Mouse (Mus musculus) midbrain, embryonic 14.5 days (tissue): ENCODE results near the gene Cit. TPM values are rescaled to one million over a fixed set of nuclear protein-coding genes. Genes with fewer than 3 reads are reported as not detected.
A peak's percentile ranks its signal among the peaks of the same experiment; 100 is the strongest.

Experiments
- ATAC-seq: fragments of 200-750 bp; cut with Nextera tagmentation; 2 replicates; pipeline ENCODE4 v1.8.0; 2017; ENCODE audit warnings: moderate number of reproducible peaks, moderate library complexity; ENCODE audit not compliant: low FRiP score, low TSS enrichment
- DNase-seq: peaks from one replicate; pipeline ENCODE4 v3.0.0-alpha.2; 2015
- H3K27ac ChIP-seq: fragments of 300-500 bp; sonication (generic); replicated peaks from 2 replicates; pipeline ENCODE4 v1.5.1; 2014; ENCODE audit warnings: mild to moderate bottlenecking, low read depth, low read length, moderate library complexity
- H3K27me3 ChIP-seq: fragments of 300-500 bp; sonication (generic); 2 replicates; pipeline ENCODE4 v1.6.1; 2014; ENCODE audit warnings: low read length, control low read depth, mixed read lengths; ENCODE audit not compliant: control insufficient read depth, insufficient read depth
- H3K36me3 ChIP-seq: fragments of 300-500 bp; sonication (generic); 2 replicates; pipeline ENCODE4 v1.6.1; 2014; ENCODE audit warnings: low read length, control low read depth; ENCODE audit not compliant: control insufficient read depth, insufficient read depth
- H3K4me1 ChIP-seq: fragments of 300-500 bp; sonication (generic); 2 replicates; pipeline ENCODE4 v1.6.1; 2014; ENCODE audit warnings: mild to moderate bottlenecking, antibody characterized with exemption, low read length, control low read depth; ENCODE audit not compliant: control insufficient read depth, insufficient read depth
- H3K4me2 ChIP-seq: fragments of 300-500 bp; sonication (generic); 2 replicates; pipeline ENCODE4 v1.6.1; 2014; ENCODE audit warnings: mild to moderate bottlenecking, low read length, moderate library complexity
- H3K4me3 ChIP-seq: fragments of 300-500 bp; sonication (generic); replicated peaks from 2 replicates; pipeline ENCODE4 v1.5.1; 2014; ENCODE audit warnings: low read depth, low read length
- H3K9ac ChIP-seq: fragments of 300-500 bp; sonication (generic); replicated peaks from 2 replicates; pipeline ENCODE4 v1.6.1; 2014; ENCODE audit warnings: mild to moderate bottlenecking, low read length, moderate library complexity
- H3K9me3 ChIP-seq: fragments of 300-500 bp; sonication (generic); 2 replicates; pipeline ENCODE4 v1.6.1; 2016; ENCODE audit warnings: low read length, control low read depth, mixed read lengths; ENCODE audit not compliant: control insufficient read depth
- WGBS: fragments of 180-500 bp; shearing (Covaris S2); extraction: QIAGEN DNeasy Blood & Tissue Kit; methylation state at CpG from one replicate; pipeline ENCODE4 v1.1.7; 2014; 5-methylcytosine and 5-hydroxymethylcytosine counted together
- polyA plus RNA-seq: library from polyadenylated mRNA; unstranded; fragments of >200 nt; fragmentation: Nextera tagmentation; extraction: Ambion mirVana; gene quantifications from 2 replicates; pipeline ENCODE4 v1.2.1, GENCODE M21; 2014

Gene Cit
- polyA plus RNA-seq, 1 experiment from 2014 or later = 17.0 TPM

DNA sequence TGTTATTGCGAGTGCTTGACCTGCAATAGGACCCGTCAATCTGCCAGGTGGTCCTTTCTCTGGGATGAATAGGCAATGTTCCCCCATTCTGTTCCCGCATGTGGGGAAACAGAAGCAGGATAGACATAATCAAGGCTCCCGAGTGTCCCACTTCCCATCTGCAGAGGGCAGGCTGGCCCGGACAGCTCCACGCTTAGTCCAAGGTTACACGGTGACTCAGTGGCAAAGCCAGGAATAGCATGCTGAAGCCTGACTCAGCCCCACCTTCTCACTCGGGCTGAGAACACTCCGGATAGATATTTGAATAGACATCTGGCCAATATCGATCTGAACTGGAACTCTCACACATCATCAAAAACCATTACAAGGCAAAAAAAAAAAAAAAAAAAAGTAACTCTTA lies 130.6 kb downstream of the Cit start:
- WGBS = 90% methylated on average over 10 of the region's 10 CpGs
- H3K4me1 ChIP-seq = no peaks in the 10 kb centered on the region
- H3K27ac ChIP-seq = no peak overlapping the region
- 0 out of 2 replicates have a peak, but pooled peaks cover 24% of the 10 kb centered on the region for H3K36me3 ChIP-seq
- no peak overlapping the region for H3K9ac ChIP-seq
- ATAC-seq = no peak
- H3K27me3 ChIP-seq = no peaks in the 10 kb centered on the region
- no peak overlapping the region for H3K4me2 ChIP-seq
- DNase-seq = no peak
- H3K9me3 ChIP-seq = no peaks in the 10 kb centered on the region
- H3K4me3 ChIP-seq = no peak overlapping the region

DNA sequence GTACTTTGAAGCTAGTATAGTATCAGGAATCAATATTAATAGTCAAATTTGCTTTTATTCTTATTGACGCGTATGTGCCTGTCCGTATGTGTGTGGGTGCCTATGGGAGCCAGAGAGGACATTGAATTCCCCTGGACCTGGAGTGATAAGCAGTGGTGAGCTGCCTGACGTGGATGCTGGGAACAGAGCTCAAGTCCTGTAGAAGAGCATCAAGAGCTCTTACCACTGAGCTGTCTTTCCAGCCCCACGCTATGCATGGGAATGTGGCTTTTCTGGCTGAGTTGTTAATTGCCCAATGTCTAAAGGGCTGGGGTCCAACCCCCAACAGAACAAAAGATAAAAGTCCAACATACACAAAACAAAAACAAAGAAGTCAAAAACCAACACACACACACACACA lies 131.4 kb downstream of the Cit start:
- no peak for ATAC-seq

DNA sequence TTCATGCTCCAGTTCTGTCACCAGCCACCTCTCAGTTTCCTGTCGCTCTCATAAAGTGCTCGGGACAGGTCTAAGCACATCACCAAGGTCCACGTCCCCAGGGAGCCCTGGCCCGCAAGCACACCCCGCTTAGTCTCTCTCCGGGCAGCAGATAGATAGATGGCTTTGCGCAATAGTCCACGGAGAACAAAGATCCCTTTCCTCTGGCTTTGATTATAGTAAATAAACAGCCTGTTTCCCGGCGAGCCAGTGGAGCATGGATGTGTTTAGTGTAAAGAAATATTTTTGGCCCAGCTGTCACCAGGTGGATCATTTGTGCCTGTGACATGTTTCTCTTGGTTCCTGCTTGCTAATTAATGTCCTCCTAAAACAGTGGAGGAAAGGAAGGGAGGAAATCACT lies 132.2 kb downstream of the Cit start:
- no peak for DNase-seq
- Histone ChIP-seq H3K36me3 (peaks cover 30% of the 10 kb centered on the region; the same call in 1 of the 2 replicates), H3K9me3 (no peaks in the 10 kb centered on the region), H3K4me2 (no peak overlapping the region), H3K4me3 (no peak overlapping the region), H3K9ac (no peak overlapping the region), H3K27ac (no peak overlapping the region), H3K27me3 (no peaks in the 10 kb centered on the region), H3K4me1 (no peaks in the 10 kb centered on the region)
- WGBS = 80% methylated on average over 10 of the region's 10 CpGs
- ATAC-seq = no peak

More for the DNA sequence above, 131.4 kb downstream of the Cit start:
- Histone ChIP-seq H3K9me3 (no peaks in the 10 kb centered on the region), H3K9ac (no peak overlapping the region), H3K27ac (no peak overlapping the region), H3K27me3 (no peaks in the 10 kb centered on the region), H3K4me1 (no peaks in the 10 kb centered on the region), H3K36me3 (0 out of 2 replicates have a peak, but pooled peaks cover 25% of the 10 kb centered on the region), H3K4me2 (no peak overlapping the region), H3K4me3 (no peak overlapping the region)
- 94% methylated on average over 5 of the region's 5 CpGs for WGBS
- no peak for DNase-seq

DNA sequence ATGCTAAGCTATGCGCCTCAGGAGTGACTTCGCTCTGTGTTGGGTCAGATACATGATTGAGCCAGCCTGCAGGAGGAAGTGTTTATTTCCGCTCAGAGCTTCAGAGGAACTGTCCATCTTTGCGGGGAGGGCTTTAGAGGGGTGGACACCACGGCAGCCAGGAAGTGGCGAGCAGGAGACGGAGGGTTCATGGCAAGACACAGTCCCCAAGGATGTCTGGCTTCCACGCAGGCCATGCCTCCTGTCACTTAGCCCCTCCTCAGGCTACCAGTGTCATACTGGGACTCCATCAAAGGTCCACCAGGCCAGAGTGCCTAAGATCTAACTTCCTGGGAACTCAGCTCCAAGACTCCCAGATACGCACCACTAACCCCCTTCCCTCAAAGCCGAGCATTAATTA lies 132.7 kb downstream of the Cit start:
- DNase-seq = no peak
- WGBS = 67% methylated on average over 10 of the region's 10 CpGs
- H3K4me1 ChIP-seq = no peaks in the 10 kb centered on the region

DNA sequence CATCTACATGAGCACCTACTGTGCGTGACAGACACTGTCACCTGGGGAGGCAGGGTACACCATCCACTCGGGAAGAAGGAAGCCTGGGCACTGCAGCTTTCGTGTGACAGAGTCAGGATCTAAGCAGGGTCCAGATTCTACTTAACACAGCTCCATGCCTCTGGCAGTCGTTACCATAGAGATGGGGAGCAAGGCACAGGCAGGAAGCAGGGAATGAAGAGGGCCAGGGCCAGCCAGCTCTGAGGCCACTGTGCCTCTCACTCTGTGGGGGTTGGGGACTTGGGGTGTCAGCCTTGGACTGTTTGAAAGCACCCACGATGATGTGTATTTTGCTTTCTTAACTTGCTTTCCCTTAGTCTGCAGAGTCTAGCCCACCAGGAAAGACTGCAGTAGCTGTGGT lies 133.2 kb downstream of the Cit start:
- H3K4me3 ChIP-seq = no peak overlapping the region
- no peaks in the 10 kb centered on the region for H3K27me3 ChIP-seq
- H3K9ac ChIP-seq = no peak overlapping the region
- no peaks in the 10 kb centered on the region for H3K4me1 ChIP-seq
- H3K9me3 ChIP-seq = no peaks in the 10 kb centered on the region
- WGBS = 34% methylated on average over 5 of the region's 5 CpGs
- H3K27ac ChIP-seq = peak overlapping the region; percentile 55; the same call in 1 of the 2 replicates
- DNase-seq (peak; percentile 31), ATAC-seq (no peak)
- peaks cover 30% of the 10 kb centered on the region; the same call in 1 of the 2 replicates for H3K36me3 ChIP-seq
- no peak overlapping the region for H3K4me2 ChIP-seq

More for the DNA sequence above, 132.7 kb downstream of the Cit start:
- H3K27ac ChIP-seq = peak overlapping the region; percentile 55; the same call in 1 of the 2 replicates
- H3K9me3 ChIP-seq = no peaks in the 10 kb centered on the region
- peaks cover 30% of the 10 kb centered on the region; the same call in 1 of the 2 replicates for H3K36me3 ChIP-seq
- H3K4me3 ChIP-seq = no peak overlapping the region
- no peaks in the 10 kb centered on the region for H3K27me3 ChIP-seq
- H3K4me2 ChIP-seq = no peak overlapping the region
- ATAC-seq = no peak
- no peak overlapping the region for H3K9ac ChIP-seq

DNA sequence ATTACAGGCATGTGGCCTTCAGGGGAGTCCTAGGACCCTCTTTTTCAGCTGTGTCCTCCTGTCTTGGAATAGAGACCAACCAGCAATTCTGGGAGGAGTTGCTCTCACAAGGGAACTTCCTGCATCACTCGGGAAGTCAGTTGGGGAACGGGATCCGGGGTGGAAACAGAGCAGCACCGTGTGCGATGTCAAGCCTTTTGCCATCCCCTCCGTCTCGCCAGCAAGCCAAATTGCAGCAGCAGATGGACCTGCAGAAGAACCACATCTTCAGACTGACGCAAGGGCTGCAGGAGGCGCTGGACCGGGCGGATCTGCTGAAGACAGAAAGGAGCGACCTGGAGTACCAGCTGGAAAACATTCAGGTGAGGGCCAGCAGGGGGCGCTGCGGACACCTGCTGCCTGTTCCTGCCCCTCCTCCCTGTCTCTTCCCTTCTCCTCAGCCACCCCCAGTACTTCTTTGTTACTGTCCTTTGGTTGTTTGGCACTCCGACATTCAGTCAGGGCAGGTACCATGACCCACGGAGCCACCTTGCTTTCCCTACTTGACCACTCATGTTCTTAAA lies 134.1 kb downstream of the Cit start:
- DNase-seq (peak; percentile 9), ATAC-seq (no peak)
- WGBS = 64% methylated on average over 16 of the region's 16 CpGs
- Histone ChIP-seq H3K4me2 (no peak overlapping the region), H3K27me3 (no peaks in the 10 kb centered on the region), H3K4me3 (no peak overlapping the region), H3K4me1 (no peaks in the 10 kb centered on the region), H3K27ac (no peak overlapping the region), H3K36me3 (peaks cover 25% of the 10 kb centered on the region; the same call in 1 of the 2 replicates), H3K9ac (no peak overlapping the region), H3K9me3 (no peaks in the 10 kb centered on the region)

DNA sequence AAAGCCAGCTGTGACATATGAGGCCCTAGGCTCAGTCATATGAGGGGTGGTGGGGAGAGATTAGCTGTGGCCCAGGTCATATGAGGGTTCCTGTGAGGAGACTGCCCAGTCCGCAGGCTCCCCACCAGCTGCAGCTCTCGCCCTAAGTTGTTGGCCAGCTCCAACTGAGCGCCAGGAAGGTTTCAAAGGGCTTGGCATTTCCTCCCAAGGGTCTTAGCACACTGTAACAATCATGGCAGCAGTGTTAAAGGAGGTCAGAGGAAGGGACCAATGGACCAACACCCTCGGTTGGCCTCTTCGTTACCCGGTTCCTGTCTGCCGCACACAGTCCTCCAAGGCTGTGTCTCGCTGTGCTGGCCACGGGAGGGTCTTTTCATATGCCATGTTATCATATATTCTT lies 135.5 kb downstream of the Cit start:
- no peaks in the 10 kb centered on the region for H3K4me1 ChIP-seq
- H3K36me3 ChIP-seq = peaks cover 26% of the 10 kb centered on the region
- no peak overlapping the region for H3K4me3 ChIP-seq
- no peak overlapping the region for H3K27ac ChIP-seq
- H3K4me2 ChIP-seq = no peak overlapping the region
- no peak for DNase-seq
- 95% methylated on average over 9 of the region's 9 CpGs for WGBS
- no peaks in the 10 kb centered on the region for H3K27me3 ChIP-seq
- ATAC-seq = no peak
- H3K9me3 ChIP-seq = no peaks in the 10 kb centered on the region
- no peak overlapping the region for H3K9ac ChIP-seq

DNA sequence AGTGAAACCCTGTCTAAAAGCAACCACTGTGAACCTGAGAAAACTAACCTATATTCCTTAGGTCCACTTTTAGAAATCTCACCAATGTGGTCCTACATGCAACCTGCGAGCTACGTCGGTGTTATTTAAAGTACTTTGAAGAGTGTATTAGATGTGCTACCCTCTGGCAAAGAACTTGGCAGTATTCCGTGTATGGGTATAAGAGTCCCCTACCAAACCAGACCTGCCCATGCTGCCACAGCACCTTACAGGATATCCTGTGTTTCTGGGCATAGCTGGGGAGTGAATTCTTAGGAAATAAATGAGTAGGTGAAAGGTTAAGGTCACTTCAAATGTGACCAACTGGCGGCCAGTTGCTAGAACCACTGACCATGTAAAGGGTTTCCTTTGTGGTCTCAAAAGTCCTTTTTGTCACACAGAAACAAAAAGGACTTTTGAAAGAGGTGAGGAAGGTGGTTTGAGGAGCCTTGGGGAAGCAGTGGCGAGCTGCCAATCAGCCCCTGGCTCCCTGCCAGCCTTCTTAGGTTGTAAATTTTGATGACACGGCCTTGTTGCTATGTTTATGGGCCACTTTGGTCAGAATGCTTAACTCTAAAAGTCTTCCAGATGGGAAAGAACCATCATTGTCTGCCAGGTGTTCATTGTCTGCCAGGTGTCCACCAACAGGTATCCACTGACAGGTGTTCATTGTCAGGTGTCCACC lies 137.7 kb downstream of the Cit start:
- H3K27me3 ChIP-seq = no peaks in the 10 kb centered on the region
- H3K27ac ChIP-seq = no peak overlapping the region
- H3K4me1 ChIP-seq = no peaks in the 10 kb centered on the region
- no peak for ATAC-seq
- H3K36me3 ChIP-seq = peaks cover 35% of the 10 kb centered on the region
- no peak overlapping the region for H3K4me2 ChIP-seq
- peak; percentile 33 for DNase-seq
- H3K4me3 ChIP-seq = no peak overlapping the region
- H3K9ac ChIP-seq = no peak overlapping the region
- H3K9me3 ChIP-seq = no peaks in the 10 kb centered on the region
- WGBS = 82% methylated on average over 7 of the region's 7 CpGs

DNA sequence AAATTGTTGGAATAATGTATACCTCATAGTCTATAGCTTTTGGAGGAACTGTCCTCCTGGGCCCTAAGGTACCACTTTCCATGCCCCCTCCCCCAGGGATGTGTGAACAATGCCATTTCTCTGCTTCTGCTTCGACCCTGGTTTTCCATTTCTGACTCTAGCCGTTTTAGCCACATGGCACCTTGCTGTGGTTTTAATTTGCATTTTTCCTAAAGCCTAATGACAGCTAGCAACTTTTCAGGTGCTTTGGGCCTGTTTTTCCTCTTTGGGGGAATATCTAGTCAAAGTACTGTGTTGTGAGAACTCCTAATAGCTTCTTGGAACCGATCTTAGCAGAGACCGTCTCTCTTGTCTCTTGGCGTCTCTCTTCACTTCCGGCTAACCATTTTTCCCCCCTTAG lies 139.3 kb downstream of the Cit start:
- Histone ChIP-seq H3K4me2 (no peak overlapping the region), H3K36me3 (peaks cover 43% of the 10 kb centered on the region), H3K27ac (no peak overlapping the region), H3K9me3 (no peaks in the 10 kb centered on the region), H3K4me1 (no peaks in the 10 kb centered on the region), H3K4me3 (no peak overlapping the region), H3K9ac (no peak overlapping the region), H3K27me3 (no peaks in the 10 kb centered on the region)
- ATAC-seq (no peak), DNase-seq (no peak)
- 93% methylated on average over 6 of the region's 6 CpGs for WGBS
